Mouse (Mus musculus) monocyte, adult 59 days (primary cell): Measurements from ENCODE around the gene Slc18a3. TPM values are rescaled to one million over a fixed set of nuclear protein-coding genes. Genes with fewer than 3 reads are reported as not detected.

Source experiments
- total RNA-seq, 2 experiments: library from RNA; stranded (reverse); gene quantifications; one replicate each; pipeline ENCODE4 v1.2.4; 2023

Slc18a3 gene
- not detected for total RNA-seq

GRCm38 (mm10) chr14:32464601-32465505, at the start of gene Slc18a3:
Gene Slc18a3 (minus strand): TSS chr14:32464850.

GRCm38 (mm10) chr14:32513336-32514032, 48.8 kb upstream of the Slc18a3 start, which contains the start of gene Ercc6:
Gene Ercc6 (plus strand): TSS chr14:32513521.

GRCm38 (mm10) chr14:32465889-32466288, 1.2 kb upstream of the Slc18a3 start, which contains the start of gene Chat:
Gene Chat (minus strand): TSS chr14:32465989.

Other genes with a start within 250 kb of the Slc18a3 start
- gene Ogdhl, start 142.8 kb downstream of the Slc18a3 start, total RNA-seq, result not detected
- gene 1700024G13Rik, start 76.5 kb downstream of the Slc18a3 start, total RNA-seq, result not detected
- not detected for gene Chat, start 1.1 kb upstream of the Slc18a3 start, total RNA-seq
- 10 to 100 TPM; 15.8 to 18.0 TPM for gene Ercc6, start 48.7 kb upstream of the Slc18a3 start, total RNA-seq
- not detected for gene Prrxl1, start 134.6 kb upstream of the Slc18a3 start, total RNA-seq
- gene 3425401B19Rik, start 220.4 kb upstream of the Slc18a3 start, total RNA-seq, result not detected